Comparison of ENCODE assay signal across 8 mouse cellular contexts in genomic region chr3:32510375-32511190, GRCm38 (mm10). TPM values are rescaled to one million over a fixed set of nuclear protein-coding genes. Genes with fewer than 3 reads are reported as not detected.
DNase-seq lines count a peak whose midpoint lies in the region; ATAC-seq lines count a peak whose summit lies in the region.

No protein-coding gene starts in this region.

- peak; percentile 89 for ATAC-seq in common myeloid progenitor, adult 5-6 weeks (replicated peaks; ENCODE audit: low read depth, poor library complexity, severe bottlenecking)
- peak; percentile 83 for ATAC-seq in megakaryocyte progenitor cell, adult 5-6 weeks (replicated peaks; ENCODE audit: poor library complexity)

- peak; percentile 97 for DNase-seq in ZHBTc4 (ENCODE audit: low read depth, low spot score)
- DNase-seq in gastrocnemius, adult 8-10 months (ENCODE audit: low spot score in 2 of 2) = peak; percentile 95
- peak; percentile 98 for DNase-seq in induced T-regulatory cell, adult 2 months (ENCODE audit: low read depth)
- peak; percentile 86 to 95 for DNase-seq in left cerebral cortex, adult 9 months (ENCODE audit: low spot score in 2 of 2)
- peak; percentile 93 for DNase-seq in right cerebral cortex, postnatal 14 days
- peak; percentile 94 to 96 for DNase-seq in urinary bladder, postnatal 36 days (ENCODE audit: low spot score in 2 of 2)

RNA-seq across cellular contexts. Expression of gene Zfp639, which starts 0.5 kb away (rescaled TPM):
- total RNA-seq in common myeloid progenitor, adult 5-6 weeks (2017) = 48.8 and 58.3 TPM in 2 replicates
- 10 to 100 TPM; 27.6 to 39.8 (median 28.8) TPM for total RNA-seq in gastrocnemius, adult 8-10 months (2022)
- total RNA-seq in megakaryocyte progenitor cell, adult 5-6 weeks (2015) = 55.2 and 56.9 TPM in 2 replicates
- total RNA-seq in megakaryocyte progenitor cell, adult 5-6 weeks (2017) = 43.1 and 49.9 TPM in 2 replicates

RNA-seq across cellular contexts. Expression of gene Kcnmb3, which starts 18.6 kb away (rescaled TPM):
- total RNA-seq in common myeloid progenitor, adult 5-6 weeks (2017) = not detected in 2 replicates
- not detected for total RNA-seq in gastrocnemius, adult 8-10 months (2022)
- not detected in 2 replicates for total RNA-seq in megakaryocyte progenitor cell, adult 5-6 weeks (2015)
- total RNA-seq in megakaryocyte progenitor cell, adult 5-6 weeks (2017) = not detected in 2 replicates

RNA-seq across cellular contexts. Expression of gene Mfn1, which starts 18.7 kb away (rescaled TPM):
- 32.8 and 48.1 TPM in 2 replicates for total RNA-seq in common myeloid progenitor, adult 5-6 weeks (2017)
- 100 to 1,000 TPM; 196 to 263 (median 234) TPM for total RNA-seq in gastrocnemius, adult 8-10 months (2022)
- total RNA-seq in megakaryocyte progenitor cell, adult 5-6 weeks (2015) = 15.7 and 31.2 TPM in 2 replicates
- total RNA-seq in megakaryocyte progenitor cell, adult 5-6 weeks (2017) = 34.1 and 60.3 TPM in 2 replicates

Comparison
In these comparisons a context has a peak if more than half of its experiments do, and no peak if none do; other contexts are left out.
1. Peak in every context shown above with its lines: DNase-seq and ATAC-seq.